Mouse (Mus musculus) embryonic facial prominence, embryonic 12.5 days (tissue): ENCODE measurements at regions not wholly inside any gene's neighbourhood (a gene's known extent, or its start where the extent isn't known, plus 50 kb on each side); places are given as distances from the start of the nearest gene placed in this dataset. TPM values are rescaled to one million over a fixed set of nuclear protein-coding genes. Genes with fewer than 3 reads are reported as not detected.

ENCODE experiments used
- microRNA-seq: library from miRNA; unstranded; fragments of <30 nt; microRNA quantifications from one replicate; pipeline ENCODE4, GENCODE M21; 2017

Small RNAs in the stretch of these regions (microRNA-seq; reads per million reads assigned to microRNA genes)
- gene Gm24710 = not detected
